Mouse (Mus musculus) kidney, postnatal 10 days (tissue): Measurements from ENCODE around the gene Gdap1l1.
"Not testable (repeated sequence)": the region's sequence is repeated elsewhere in the genome, so short reads cannot be mapped to it uniquely, and the experiment has no call there.

Source experiments
- DNase-seq: peaks from one replicate; pipeline ENCODE4 v3.0.0; 2021; ENCODE audit warnings: mixed read lengths

The Gdap1l1 gene

DNA sequence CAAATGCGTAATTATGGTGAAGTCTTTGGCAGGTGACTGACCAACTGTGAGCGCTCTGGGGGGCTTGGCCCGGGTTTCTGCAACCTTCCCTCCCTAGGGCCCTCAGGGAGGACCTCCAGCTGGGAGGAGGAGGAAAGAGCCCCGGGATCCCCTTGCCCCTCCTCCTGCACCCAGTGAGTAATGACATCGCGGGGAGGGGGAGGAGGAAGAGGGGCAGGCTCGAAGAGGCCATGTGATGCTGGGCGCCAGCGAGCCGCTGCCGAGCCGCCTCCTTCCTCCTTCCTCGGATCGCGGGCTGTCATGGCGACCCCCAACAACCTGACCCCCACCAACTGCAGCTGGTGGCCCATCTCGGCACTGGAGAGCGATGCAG, at the start of gene Gdap1l1:
Gdap1l1 (plus strand) TSS at position 231 of the 373 bp plus-strand sequence.
- peak; percentile 23 for DNase-seq

DNA sequence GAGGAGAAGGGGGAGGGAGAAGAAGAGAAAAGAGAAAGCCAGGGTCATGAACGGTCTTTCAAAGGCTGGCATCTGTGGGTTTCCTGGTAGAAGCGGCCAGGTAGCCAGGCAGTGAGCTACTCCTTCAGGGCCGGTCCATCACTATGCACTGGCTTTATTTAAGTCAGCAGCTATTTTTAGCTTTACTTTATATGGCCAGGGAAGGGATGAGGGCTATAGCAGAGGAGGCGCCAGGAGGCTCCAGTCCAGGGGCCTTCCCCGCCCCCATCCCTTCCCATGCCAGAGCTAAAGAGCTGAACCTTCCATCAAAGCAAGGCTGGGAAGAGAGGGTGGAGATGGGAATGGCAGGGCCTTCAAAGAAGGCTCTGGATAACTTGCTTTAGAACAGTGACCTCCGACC, 45.8 kb upstream of the Gdap1l1 start:
- peak; percentile 41 for DNase-seq

DNA sequence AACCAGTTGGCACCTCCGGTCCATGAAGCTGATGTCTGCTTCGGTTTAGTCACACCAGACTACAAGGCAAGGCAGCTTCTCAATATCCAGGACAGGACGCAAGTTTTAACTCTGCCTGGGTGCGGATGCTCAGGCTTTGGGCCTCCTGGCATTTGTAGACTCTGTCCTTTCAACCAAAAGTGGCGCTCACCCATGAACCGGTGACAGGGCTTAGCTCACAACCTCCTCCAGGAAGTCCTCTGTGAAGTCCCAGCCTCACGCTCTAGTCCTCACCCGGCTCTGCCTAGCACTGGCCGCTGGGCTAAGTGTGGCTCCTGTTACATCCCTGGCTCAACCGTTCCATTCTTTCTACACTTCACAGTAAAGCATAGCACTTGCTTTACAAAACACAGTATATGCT, 45.0 kb upstream of the Gdap1l1 start:
- DNase-seq, result no peak

DNA sequence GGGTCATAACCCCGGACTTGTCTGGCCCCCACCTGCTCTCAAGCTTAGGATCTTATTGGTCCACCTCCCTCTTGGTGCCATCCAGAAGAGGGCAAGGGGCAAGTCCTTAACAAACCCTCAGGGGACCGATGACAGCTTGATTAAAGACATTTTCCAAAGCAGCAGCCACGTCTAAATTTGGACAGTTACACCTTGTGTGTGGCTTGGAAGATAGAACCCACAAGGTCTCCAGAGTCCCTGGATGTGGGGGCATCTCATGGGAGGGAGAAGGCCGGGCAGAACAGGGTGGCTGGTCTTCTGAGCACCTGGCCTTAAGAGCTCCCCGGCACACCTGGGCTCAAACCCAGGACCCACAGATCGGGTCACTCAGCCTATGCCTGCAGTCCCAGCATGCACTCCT, 44.3 kb upstream of the Gdap1l1 start:
- DNase-seq, result no peak

DNA sequence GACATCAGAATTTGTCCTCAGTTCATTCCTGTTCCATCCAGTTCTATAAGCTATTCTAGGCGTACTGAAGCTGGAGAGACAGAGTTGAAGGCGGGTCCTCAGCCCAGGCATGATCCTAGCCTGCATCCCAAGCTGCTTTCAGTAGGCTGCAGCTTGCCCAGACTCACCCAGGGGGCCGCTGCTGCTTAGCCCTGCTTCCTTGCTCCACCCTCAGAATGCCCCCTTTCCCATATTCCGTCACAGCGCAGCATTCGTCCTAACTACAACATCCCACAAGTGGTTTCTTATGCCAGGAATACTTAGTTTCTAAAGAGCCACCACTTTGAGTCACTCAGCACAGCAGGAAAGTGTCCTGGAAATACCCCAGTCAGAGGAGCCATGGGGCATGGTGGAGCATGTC, 43.3 kb upstream of the Gdap1l1 start:
- DNase-seq, result no peak

DNA sequence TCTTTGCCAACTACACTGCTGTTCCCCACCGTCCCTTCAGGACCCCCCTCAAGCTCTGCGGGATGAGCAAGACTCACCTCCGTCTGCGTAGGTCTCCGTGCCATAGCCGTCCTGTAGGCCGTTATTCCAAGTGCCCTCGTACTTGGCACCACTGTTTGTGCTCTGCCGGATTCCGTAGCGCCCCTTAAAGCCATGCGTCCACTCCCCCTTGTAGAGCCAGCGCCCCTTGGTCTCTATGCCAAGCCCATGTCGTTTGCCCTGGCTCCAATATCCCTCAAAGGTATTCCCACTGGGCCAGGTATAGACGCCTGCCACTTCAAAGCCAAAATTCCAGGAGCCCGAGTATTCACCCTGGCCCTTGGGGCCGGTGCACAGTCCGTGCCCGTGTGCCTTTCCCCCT, 41.2 kb upstream of the Gdap1l1 start:
- DNase-seq, result no peak

DNA sequence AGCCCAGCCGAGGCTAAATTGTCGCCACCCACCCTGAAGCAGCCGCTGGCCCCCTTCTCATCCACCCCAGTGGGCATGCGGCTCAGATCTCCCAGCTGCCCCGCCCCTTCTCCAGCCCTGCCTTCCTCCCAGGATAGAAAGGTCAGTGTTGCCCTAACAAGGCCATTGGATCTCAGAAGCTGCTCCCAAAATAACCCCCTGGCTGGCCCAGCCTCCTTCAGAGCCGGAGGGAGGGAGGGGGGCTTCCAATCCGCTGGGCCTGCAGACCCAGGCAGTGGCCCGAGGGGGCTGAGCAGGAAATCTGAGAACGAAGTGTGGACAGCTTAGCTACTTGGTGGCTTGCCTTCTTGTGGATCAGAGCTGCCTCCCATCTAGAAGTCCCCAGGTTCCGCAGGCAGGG, 40.4 kb upstream of the Gdap1l1 start, which contains the start of gene Jph2:
Jph2 (minus strand) TSS at position 89 of the 400 bp plus-strand sequence.
- peak; percentile 78 for DNase-seq

DNA sequence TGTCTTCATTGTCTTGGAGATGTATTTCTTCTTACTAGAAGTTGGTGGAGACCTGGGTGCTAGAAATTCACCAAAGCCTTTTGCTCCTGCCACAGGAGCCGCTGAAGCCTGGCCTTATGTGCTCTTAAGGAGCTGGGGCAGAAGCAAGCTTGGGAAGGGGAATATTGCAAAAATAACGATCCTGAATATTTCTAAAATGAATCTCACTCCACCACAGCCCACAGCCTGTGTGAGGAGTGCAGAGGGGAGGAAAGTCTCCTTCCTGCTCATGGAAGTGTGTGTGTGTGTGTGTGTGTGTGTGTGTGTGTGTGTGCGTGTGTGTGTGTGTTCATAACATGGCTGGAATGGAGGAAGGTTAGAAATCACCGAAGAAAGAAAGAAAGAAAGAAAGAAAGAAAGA, 39.5 kb upstream of the Gdap1l1 start:
- DNase-seq, result no peak

DNA sequence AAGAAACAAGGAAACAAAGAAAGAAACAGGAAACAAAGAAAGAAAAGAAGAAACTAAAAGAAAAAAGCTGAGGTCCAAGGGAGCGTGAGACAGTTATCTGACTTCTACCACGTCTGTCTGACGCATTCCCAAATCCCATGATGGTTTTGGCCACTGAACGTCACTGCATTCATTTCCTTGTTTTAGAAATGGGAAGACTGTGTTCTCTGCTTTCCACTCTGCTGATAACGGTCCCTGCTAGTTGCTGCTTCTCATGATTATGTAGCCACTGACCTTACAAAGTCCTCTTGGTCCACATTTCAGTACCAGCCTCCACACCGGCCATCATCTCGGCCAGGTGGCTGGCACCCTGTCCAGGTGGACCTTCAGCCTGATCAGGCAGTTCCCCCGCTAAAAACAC, 39.1 kb upstream of the Gdap1l1 start:
- DNase-seq, result no peak

DNA sequence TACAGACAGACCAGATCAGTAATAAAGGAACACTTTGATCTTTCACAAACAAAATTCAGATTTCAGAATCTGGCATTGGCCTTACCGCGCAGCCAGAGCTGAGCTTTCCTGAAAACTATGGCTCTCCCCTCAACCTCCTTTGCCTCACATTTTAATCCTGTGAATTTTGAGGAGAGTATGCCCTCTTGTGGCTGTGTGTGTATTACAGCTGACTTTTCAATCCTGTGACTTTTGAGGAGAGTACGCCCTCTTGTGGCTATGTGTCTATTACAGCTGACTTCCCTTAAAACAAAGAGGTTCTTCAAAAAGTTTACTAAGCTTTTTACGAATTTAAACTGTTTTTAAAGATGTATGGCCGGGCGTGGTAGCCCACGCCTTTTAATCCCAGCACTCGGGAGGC, 37.1 kb upstream of the Gdap1l1 start:
- DNase-seq, result peak; percentile 86

DNA sequence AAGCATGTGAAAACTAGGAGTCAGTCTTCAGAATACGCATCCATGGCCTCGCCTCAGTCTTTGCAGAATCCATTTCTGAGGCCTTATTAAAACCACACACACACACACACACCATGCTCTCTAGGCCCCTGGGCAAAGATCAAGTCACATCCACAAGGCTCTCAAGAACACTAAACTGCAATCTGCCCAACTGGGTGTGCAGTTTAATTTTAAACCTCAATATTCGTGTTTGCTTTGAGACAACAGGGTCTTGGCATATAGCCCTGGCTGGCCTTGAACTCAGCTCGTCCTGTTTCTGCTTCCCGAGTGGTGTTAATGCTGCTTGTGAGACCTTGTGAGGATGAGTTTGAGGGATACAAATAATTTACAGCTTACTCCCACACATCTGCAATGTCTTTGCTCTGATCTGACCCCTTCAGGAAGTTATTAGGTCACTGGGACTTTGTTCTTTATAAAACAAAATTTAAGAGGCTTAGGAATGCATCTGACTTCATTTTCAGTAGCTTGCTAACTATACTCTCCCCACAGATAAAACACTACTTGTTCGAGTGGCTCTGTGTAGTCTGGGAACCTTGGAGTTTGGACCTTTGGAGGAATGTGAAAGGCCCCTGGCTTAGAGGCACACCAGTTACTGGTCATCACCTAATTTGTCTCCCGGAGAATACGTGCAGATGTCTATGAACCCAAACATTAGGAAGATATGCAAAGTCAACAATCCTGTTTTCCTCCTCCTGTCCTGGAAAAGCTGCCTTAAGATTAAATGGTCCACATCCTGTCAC, 34.0 kb upstream of the Gdap1l1 start:
- DNase-seq, result peak; percentile 34

DNA sequence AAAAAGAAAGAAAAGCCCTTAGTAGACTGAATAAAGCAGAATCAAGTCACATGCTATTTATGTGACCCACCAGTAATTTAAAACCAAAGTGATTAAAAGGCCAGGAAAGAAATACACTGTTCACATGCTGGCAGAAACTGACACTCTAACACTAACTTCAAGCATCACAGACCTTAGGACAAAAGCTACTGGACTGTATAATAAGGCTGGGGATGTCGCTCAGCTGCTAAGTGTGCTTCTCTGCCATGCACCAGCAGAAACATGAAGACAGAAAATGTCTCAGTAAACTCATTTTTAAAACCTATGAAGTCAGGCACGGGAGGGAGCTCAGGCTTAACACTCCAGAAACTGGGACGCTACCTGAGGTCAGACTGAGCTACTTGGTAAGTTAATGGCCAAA, 28.1 kb upstream of the Gdap1l1 start:
- no peak for DNase-seq

DNA sequence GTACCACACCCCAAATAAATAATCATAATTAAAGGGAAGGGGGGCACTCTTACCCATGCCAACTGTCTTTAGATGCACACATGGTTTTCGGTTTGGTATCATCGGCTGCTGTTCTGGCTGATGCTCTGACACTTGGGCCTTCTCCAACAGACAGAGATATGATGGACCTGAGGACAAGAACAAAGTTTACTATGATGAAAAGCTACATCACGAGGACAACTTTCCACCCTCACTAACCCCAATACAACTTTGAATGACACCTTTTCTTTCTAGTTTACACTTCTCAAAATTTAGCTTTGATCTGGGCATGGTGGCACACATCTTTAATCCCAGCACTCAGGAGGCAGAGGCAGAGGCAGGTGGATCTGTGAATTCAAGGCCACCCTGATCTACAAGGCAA, 26.9 kb upstream of the Gdap1l1 start:
- not testable (repeated sequence) for DNase-seq

DNA sequence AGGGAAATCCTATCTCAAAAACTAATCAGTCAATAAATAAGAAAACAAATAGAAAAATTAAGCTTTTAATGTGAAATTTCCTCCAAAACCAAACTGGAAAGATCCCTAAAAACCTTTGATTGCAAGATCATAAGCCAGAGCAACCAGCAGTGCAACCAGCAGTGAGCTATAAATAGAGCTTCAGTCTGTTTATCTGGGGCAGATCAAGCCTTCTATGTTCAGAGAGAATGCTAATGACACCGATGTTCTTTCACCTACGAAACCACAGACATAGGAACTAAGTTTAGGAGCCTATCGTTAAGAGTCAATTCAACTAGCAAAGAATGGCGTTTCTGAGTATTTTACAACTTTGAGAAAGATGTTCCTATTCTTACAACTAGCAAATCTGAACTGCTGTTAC, 26.4 kb upstream of the Gdap1l1 start:
- no peak for DNase-seq

DNA sequence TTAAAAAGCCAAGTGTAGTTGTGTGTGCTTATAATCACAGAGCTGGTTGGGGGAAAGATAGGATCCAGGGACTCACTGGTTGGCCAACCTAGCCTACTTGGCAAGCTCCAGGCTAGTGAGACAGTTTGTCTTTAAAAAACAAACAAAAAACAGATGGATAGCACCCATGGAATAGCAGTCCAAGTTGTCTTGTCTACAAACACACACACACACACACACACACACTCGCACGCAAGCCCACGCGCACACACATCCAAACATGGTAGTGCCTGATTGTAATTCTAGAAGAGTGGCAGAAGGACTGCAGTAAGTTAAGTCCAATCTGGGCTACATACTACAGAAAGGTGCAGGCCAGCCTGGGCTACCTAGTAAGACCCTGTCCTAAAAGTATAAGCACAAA, 25.9 kb upstream of the Gdap1l1 start:
- no peak for DNase-seq

DNA sequence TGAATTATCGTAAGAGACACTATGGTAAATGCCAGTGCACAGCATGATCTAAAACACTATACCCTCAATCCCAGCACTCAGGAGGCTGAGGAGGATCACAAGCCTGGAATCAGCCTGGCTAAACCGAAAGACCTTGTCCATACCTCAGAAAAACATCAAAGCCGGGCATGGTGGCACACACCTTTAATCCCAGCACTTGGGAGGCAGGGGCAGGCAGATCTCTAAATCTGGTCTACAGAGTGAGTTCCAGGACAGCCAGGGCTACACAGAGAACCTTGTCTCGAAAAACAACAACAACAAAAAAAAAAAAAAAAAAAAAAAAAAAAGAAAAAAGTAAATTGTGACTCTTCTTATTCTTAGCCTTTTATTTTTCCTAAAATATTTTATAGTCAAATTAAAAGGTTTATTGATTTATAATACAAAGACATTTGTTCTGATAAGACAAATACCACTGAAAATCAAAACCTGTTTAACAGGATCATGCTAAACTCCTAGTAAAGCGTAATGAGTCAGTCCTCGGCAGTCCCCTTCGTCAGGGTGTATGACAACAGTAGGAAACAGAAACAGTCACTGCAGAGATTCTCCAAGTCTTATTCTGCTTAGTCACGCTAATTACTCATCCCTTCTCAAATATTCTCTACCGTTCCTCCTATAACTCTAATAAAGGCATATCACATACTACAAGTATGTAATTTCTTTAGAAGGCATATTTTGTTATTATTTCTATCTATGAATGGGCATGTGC, 25.3 kb upstream of the Gdap1l1 start:
- no peak for DNase-seq

DNA sequence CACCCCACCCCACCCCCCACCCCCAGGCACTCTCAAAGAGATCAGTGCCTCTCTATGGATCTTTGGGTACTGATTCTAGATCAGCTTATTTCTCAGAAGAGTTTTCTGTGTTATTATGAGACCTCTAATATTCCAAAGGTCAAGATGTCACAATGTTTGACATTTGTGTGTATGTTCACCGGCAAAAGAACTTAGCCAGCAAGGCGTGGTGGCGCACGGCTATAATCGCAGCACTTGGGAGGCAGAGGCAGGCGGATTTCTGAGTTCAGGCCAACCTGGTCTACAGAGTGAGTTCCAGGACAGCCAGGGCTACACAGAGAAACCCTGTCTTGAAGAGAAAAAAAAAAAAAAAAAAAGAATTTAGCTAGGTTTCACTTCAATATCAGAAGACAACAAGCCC, 21.2 kb upstream of the Gdap1l1 start:
- no peak for DNase-seq

DNA sequence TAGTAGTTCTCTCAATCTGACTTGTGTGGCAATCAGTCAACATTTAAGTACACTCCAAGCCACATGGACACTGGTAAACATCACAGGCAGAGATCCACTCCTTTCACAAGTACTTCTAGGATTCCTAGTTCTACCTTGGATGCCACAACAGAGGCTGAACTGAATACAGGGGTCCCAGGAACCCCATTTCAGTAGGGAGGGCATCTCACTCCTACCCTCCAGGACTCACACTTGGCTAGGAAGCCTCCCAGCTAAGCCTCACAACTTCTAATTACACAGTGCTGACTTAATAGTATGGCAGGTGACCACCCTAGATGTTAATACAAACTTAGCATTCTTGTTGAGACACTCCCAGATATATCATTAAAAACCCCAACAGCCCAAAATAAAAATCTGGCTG, 20.4 kb upstream of the Gdap1l1 start:
- no peak for DNase-seq

DNA sequence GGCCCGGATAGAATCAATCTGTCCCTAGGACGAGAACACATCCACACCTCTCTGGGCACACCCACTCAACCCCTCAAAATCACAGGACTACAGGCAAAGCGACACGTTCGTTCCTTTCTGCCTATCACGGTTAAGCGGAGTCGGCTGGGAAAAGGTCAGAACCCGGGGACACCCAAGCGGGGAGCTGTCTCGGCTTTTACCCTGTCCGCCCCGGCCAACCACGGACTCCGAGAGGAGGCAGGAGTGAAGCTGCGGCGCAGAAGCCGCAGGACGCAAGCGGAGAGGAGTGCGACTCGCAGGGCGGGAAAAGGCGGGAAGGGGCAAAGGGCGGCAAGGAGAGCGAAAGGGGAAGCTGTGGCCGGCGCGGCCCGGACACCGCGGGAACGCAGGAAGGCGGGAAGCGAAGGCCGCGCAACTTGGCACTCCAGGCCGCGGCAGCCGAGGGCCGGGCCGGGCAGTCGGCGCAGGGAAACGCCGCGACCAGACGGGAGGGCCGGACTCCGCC, 19.4 kb upstream of the Gdap1l1 start:
- DNase-seq, result peak; percentile 77

DNA sequence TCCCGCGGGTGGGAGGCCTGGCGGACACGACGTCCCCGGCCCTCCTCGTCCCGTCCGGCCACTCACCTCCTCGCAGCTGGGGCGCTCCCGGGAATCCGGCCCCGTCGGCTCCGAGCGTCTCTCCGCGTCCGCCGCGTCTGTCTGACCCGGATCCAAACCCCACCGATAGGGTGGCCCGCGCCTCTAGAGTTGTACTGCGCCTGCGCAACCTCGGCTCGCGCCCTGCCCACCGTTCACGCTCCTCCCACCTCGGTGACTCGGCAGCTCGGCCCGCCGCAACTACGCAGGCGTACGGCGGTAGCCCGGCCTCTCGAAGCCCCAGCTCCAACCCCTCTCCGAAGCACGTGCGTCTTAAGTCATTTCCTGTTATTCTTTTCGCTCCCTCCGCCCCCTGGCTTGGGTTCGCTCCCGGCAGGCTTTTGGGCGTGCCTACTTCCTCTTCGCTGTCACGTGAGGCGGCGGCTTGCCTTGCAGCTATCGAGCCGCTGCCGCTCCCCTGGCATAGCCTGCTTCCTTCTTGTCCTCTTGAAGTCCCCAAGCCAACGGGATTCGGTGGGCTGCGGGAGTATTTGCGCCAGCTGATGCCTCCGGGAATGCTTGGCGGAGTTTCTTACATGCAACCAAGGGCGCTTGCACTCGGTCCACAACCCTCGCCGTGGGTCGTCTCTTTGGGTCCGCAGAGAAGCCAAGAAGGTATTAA, 18.8 kb upstream of the Gdap1l1 start:
- DNase-seq, result peak; percentile 99

DNA sequence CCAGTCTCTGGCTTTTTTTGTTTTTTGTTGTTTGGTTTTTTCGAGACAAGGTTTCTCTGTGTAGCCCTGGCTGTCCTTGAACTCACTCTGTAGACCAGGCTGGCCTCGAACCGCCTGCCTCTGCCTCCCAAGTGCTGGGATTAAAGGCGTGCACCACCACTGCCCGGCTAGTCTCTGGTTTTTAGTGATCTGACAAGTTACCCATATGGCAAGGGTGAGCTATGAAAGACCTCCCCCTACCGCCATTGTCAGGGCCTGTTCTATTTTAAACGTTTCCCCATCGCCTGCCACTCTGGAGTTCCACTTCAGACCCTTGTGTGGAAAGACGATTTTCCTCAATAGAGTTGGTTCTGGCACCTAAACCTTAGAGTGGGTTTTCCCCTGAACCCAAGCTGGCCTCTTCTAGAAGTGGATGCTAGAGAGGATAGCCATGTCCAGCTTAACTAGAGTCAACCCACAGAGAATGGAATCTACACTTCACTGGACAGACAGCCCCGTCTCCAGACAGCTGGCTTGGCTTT, 17.9 kb upstream of the Gdap1l1 start:
- no peak for DNase-seq

DNA sequence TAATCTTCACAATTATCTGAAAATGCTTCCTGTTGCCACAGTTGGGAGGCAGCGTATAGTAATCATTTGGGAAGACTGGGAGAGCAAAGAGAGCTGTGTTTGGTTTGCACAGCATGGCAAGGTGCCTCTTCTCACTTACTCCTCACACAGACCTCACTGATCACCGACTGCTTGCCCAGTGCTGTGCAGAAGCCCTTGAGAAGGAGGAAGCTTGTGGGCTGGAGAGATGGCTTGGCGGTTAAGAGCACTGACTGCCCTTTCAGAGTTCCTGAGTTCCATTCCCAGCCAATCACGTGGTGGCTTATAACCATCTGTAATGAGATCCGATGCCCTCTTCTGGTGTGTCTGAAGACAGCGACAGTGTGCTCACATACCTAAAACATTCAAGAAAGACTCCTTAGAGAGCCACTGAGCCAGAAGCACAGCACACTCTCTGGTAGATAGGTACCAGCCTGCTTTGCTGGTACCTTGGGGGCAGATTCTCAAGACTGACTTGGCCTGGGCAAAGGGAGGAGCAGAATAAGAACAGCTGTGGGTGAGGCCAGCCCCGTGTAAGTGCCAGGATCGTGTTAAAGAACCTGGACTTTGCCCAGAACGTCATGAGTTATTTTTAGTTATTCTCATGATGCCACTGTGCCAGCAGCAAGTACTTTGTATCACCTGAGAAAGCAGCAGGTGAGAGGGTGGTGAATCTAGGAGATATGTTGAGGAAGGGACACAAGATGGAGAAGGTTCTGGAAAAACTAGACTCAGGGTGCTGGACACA, 15.2 kb upstream of the Gdap1l1 start:
- no peak for DNase-seq

DNA sequence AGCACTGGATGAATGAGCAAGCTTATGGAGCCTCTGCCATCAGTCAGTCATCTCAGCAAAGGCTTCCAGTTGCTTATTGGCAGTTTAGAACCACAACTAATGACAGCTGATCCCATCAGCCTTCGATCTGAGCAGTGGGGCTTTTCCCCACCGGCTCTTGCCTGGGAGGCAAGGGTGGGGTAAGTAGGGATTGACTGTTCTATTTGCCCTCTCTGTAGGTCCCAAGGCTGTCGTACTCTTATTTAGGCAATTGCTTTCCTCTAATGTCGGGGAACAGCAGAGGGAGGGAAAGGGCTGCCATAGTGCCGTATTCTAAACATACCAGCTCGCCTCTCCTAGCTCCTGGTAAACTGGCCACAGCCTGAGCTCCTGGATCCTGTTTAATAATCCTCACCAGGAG, 13.7 kb upstream of the Gdap1l1 start, which contains the start of gene Oser1:
Oser1 (minus strand) TSS at position 101 of the 400 bp plus-strand sequence.
- DNase-seq, result no peak
